Mouse (Mus musculus) liver, adult 2 months (tissue): ENCODE measurements around the gene Drap1. TPM values are rescaled to one million over a fixed set of nuclear protein-coding genes. Genes with fewer than 3 reads are reported as not detected.

Experiments
- DNase-seq: peaks from one replicate; pipeline ENCODE4 v3.0.0-alpha.2; 2011; ENCODE audit warnings: low read depth, low spot score; ENCODE audit errors: extremely low read depth
- H3K27ac ChIP-seq: fragments of 200-500 bp; replicated peaks from 2 replicates; pipeline ENCODE4 v1.5.1; 2012; ENCODE audit warnings: low read depth, mild to moderate bottlenecking, control low read depth, inconsistent platforms, low read length; ENCODE audit not compliant: insufficient read depth
- H3K27me3 ChIP-seq: fragments of 200-500 bp; 2 replicates; pipeline ENCODE4 v1.6.1; 2012; ENCODE audit warnings: mild to moderate bottlenecking, moderate library complexity, low read length, inconsistent platforms; ENCODE audit not compliant: control insufficient read depth, insufficient read depth
- H3K36me3 ChIP-seq: fragments of 200-500 bp; 2 replicates; pipeline ENCODE4 v1.6.1; 2012; ENCODE audit warnings: low read length, inconsistent platforms; ENCODE audit not compliant: control insufficient read depth, insufficient read depth
- H3K4me1 ChIP-seq: fragments of 200-500 bp; 2 replicates; pipeline ENCODE4 v1.6.1; 2011; ENCODE audit warnings: low read length; ENCODE audit not compliant: control insufficient read depth, insufficient read depth
- H3K4me3 ChIP-seq: fragments of 200-500 bp; 2 replicates; pipeline ENCODE4 v1.5.1; 2011; ENCODE audit warnings: low read depth, mild to moderate bottlenecking, control low read depth, low read length, moderate library complexity; ENCODE audit not compliant: insufficient read depth
- H3K79me2 ChIP-seq: fragments of 200-500 bp; 2 replicates; pipeline ENCODE4 v1.6.1; 2012; ENCODE audit warnings: inconsistent platforms, mild to moderate bottlenecking, low read length, moderate library complexity; ENCODE audit not compliant: control insufficient read depth, insufficient read depth
- H3K9ac ChIP-seq: fragments of 200-500 bp; 2 replicates; pipeline ENCODE4 v1.6.1; 2012; ENCODE audit warnings: low read depth, mild to moderate bottlenecking, control low read depth, inconsistent platforms, low read length
- CTCF ChIP-seq: fragments of 200-500 bp; IDR thresholded peaks from 2 replicates; pipeline ENCODE4 v1.5.1; 2011; ENCODE audit warnings: low read depth, low read length, control low read depth
- POLR2A ChIP-seq: fragments of 200-500 bp; IDR thresholded peaks from 2 replicates; pipeline ENCODE4 v1.6.1; 2011; ENCODE audit warnings: low read length, control low read depth; ENCODE audit not compliant: insufficient read depth; ENCODE audit errors: extremely low read depth
- WGBS: fragments of 180-500 bp; shearing (Covaris S2); methylation state at CpG from one replicate; pipeline ENCODE4 v1.1.7; 2018; 5-methylcytosine and 5-hydroxymethylcytosine counted together
- polyA plus RNA-seq: library from polyadenylated mRNA; depleted of rRNA; stranded (reverse); fragments of >200 nt; gene quantifications from 2 replicates; pipeline ENCODE4 v1.2.3, GENCODE M21; 2012
- total RNA-seq: library from RNA; depleted of rRNA; stranded (reverse); fragments of >200 nt; gene quantifications from 2 replicates; pipeline ENCODE4 v1.2.3, GENCODE M21; 2014

Gene Drap1
- total and polyA plus RNA-seq, 2 experiments = 57.1 to 80.5 TPM

GRCm38 (mm10) chr19:5395371-5395770 is 29.4 kb downstream of the Drap1 start:
- TF ChIP-seq POLR2A = no peak
- no peak for TF ChIP-seq CTCF
- WGBS = 66% methylated on average over 4 of the region's 4 CpGs

DNA sequence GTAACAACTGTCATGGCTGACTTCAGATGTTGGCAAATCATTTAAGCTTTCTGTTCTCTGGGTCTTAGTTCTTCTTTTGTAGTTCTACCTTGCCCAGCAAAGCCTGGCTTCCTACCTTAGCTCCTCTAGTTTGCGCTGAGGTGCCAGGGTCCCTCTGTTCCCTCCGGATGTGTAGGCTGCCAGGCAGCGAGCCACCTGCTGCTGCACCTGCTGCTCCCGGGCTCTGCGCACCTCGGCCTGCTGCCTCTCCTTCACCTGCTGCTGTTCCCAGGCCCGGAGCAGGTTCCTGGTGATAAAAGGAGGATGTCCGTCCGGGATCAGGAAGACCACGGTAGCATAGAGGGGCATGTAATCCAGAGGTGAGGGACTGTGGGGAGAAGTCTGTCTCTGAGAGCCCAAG is 30.6 kb downstream of the Drap1 start:
- H3K9ac ChIP-seq = no peak overlapping the region
- no peaks in the 10 kb centered on the region for H3K36me3 ChIP-seq
- H3K27ac ChIP-seq = no peak overlapping the region
- TF ChIP-seq POLR2A (no peak), CTCF (no peak)
- H3K4me1 ChIP-seq = no peaks in the 10 kb centered on the region; the same call in 1 of the 2 replicates
- H3K79me2 ChIP-seq = no peaks in the 10 kb centered on the region
- 70% methylated on average over 10 of the region's 10 CpGs for WGBS
- no peaks in the 10 kb centered on the region for H3K27me3 ChIP-seq
- H3K4me3 ChIP-seq = no peak overlapping the region
- no peak for DNase-seq

More at GRCm38 (mm10) chr19:5395371-5395770, 29.4 kb downstream of the Drap1 start:
- no peak for DNase-seq
- Histone ChIP-seq H3K4me1 (no peaks in the 10 kb centered on the region), H3K36me3 (no peaks in the 10 kb centered on the region), H3K79me2 (no peaks in the 10 kb centered on the region), H3K27me3 (no peaks in the 10 kb centered on the region), H3K9ac (no peak overlapping the region), H3K27ac (no peak overlapping the region), H3K4me3 (no peak overlapping the region)

- Histone ChIP-seq H3K4me3 (no peak overlapping the region), H3K79me2 (peaks cover 6% of the 10 kb centered on the region), H3K4me1 (peaks cover 2% of the 10 kb centered on the region), H3K27me3 (no peaks in the 10 kb centered on the region), H3K36me3 (no peaks in the 10 kb centered on the region), H3K9ac (no peak overlapping the region), H3K27ac (no peak overlapping the region)
- TF ChIP-seq POLR2A = no peak
- no peak for TF ChIP-seq CTCF
- 28% methylated on average over 4 of the region's 4 CpGs for WGBS
- DNase-seq = no peak
Measured at GRCm38 (mm10) chr19:5392892-5393291, 31.9 kb downstream of the Drap1 start.

- H3K9ac ChIP-seq = no peak overlapping the region
- WGBS = 79% methylated on average over 8 of the region's 8 CpGs
- no peak overlapping the region for H3K4me3 ChIP-seq
- H3K36me3 ChIP-seq = no peaks in the 10 kb centered on the region
- H3K4me1 ChIP-seq = peaks cover 10% of the 10 kb centered on the region
- no peak overlapping the region for H3K27ac ChIP-seq
- no peaks in the 10 kb centered on the region for H3K27me3 ChIP-seq
- DNase-seq = no peak
- H3K79me2 ChIP-seq = peaks cover 16% of the 10 kb centered on the region
- TF ChIP-seq CTCF = no peak
Measured at GRCm38 (mm10) chr19:5390416-5390815, 34.4 kb downstream of the Drap1 start.

GRCm38 (mm10) chr19:5389647-5390046 is 35.1 kb downstream of the Drap1 start:
- peak; percentile 59 for DNase-seq
- WGBS = 3% methylated on average over 12 of the region's 12 CpGs
- peak overlapping the region; percentile 35 for H3K27ac ChIP-seq

DNA sequence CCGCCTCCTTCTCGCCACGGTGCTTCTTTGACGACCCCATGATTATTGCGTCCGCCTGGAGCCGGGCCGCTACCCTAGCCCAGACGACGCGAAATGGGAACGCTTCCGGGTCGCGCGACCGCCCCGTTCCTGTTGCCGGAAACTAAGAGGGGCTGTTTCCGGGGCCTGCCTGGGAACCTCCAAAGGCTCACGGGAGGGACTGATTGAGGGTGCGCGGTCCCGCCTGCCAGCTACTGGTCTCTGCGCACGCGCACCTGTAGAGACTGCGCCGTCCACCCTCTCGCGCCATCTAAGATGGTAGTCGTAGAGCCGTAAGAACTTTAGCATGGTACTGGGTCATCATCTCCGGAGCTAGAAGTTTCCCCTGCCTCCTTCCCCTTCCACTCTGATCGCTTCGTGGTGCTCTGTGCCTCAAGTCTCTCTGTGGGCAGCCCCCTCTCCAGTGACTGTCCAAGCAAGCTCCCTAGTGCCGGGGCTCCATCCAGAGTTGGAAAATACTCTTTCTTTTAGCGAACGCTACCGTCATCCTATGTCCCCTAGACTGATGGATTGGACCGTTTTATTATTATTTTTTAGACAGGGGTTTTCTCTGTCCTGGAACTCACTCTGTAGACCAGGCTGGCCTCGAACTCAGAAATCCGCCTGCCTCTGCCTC is 36.1 kb downstream of the Drap1 start, which contains the start of gene Sart1:
Sart1 (minus strand) TSS at position 116 of the 655 bp plus-strand sequence.
- Histone ChIP-seq H3K4me1 (peaks cover 10% of the 10 kb centered on the region), H3K27me3 (no peaks in the 10 kb centered on the region), H3K27ac (peak within 1 kb of the TSS; percentile 64), H3K79me2 (peaks cover 16% of the 10 kb centered on the region), H3K36me3 (no peaks in the 10 kb centered on the region), H3K4me3 (peak within 1 kb of the TSS; percentile 86), H3K9ac (peak within 1 kb of the TSS; percentile 91)
- under 1% methylated on average over 43 of the region's 43 CpGs for WGBS
- DNase-seq = peak; percentile 87
- TF ChIP-seq CTCF (no peak), POLR2A (peak; percentile 72)

More at GRCm38 (mm10) chr19:5389647-5390046, 35.1 kb downstream of the Drap1 start:
- Histone ChIP-seq H3K4me1 (peaks cover 10% of the 10 kb centered on the region), H3K79me2 (peaks cover 16% of the 10 kb centered on the region), H3K27me3 (no peaks in the 10 kb centered on the region), H3K36me3 (no peaks in the 10 kb centered on the region), H3K4me3 (peak overlapping the region; percentile 47), H3K9ac (peak overlapping the region; percentile 61)
- no peak for TF ChIP-seq CTCF
- 0 out of 2 replicates have a peak, but pooled peaks have one; percentile 11 for TF ChIP-seq POLR2A
